Mouse (Mus musculus): ENCODE measurements at regions not wholly inside any gene's neighbourhood (a gene's known extent, or its start where the extent isn't known, plus 50 kb on each side); places are given as distances from the start of the nearest gene placed in this dataset.

DNA sequence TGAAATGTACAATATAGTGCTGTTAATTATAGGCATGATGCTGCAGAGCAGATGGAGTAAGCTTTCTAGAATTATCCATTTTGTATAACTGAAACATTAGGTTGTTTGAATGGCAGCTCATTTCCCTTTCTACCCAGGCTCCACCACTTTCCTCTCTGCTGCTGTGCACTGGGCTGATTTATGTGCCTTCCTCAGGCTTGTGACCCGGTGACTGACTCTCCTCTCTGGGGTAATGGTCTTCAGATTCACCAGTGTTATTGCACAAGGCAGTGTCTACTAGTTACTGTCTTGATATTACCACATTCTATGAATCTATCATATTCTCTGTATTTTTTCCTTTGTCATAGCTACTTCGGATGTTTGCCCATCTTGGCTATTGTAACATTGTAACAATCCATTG is 109.4 kb upstream of the Tpk1 start:
- no peak for ATAC-seq (ENCODE audit: low TSS enrichment)

DNA sequence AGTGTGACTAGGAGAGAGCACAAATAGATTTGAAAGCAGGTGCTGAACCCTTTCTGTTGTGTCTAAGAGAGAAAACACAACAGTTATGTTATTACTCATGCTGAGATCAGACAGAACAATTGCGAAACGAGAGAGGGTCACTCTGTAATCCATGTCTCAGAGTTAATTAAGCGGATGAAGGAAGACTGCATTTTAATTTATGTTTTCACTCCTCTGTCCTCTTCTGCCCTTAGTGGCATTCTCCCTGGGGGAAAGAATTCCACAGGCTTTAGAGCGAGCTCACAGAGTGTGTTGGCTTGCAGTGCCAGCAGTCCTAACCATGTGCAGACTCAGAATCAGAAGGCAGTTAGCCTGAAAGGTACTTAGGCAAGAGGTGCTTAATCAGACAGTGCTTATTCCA is 108.4 kb upstream of the Tpk1 start:
- 0 out of 2 replicates have a peak, but pooled peaks have one; percentile 31 for ATAC-seq (ENCODE audit: low TSS enrichment)

DNA sequence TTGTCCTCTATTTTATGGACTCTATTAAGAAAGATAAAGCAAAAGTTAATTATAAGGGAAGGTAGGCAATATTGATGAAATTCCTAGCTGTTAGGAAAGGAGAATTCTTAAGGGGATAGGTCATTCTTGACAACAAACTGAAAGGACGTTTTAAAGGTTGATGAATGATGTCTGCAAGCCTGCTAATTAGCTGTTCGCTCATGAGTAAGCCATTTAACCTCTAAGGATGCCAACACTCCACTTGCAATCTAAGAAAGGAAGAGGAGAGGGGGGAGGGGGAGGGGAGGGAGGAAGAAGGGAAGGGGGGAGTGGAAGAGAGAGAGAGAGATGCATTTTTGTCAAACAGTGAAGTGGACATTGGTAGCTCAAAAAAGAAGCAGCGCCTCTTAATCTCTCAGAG is 107.5 kb upstream of the Tpk1 start:
- no peak for ATAC-seq (ENCODE audit: low TSS enrichment)

DNA sequence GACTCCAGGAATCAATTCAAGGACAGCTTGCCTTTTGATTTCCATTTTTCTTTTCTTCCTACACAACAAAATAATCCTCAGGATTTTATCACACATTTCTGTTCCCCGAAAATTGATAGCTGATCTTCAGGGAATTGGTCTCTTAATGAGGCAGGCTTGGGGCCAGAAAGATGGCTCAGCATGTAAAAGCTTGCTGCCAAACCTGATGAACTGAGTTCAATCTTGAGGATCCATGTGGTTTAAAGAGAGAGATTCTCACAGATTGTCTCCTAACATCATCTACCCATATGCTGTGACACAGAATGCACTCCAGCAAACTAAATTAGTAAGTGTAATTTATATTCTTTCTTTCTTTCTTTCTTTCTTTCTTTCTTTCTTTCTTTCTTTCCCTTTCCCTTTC is 99.9 kb upstream of the Tpk1 start:
- ATAC-seq (ENCODE audit: low TSS enrichment) = no peak; the same call in 1 of the 2 replicates
